Mouse (Mus musculus) limb, embryonic 10.5 days (tissue): ENCODE measurements at regions not wholly inside any gene's neighbourhood (a gene's known extent, or its start where the extent isn't known, plus 50 kb on each side); places are given as distances from the start of the nearest gene placed in this dataset.

ENCODE experiments used
- DNase-seq: peaks from one replicate; pipeline ENCODE4 v3.0.0-alpha.2; 2017; ENCODE audit warnings: low spot score
- H3K27ac ChIP-seq: fragments of 300-500 bp; sonication (generic); 2 replicates; pipeline ENCODE4 v1.5.1; 2016; ENCODE audit warnings: mild to moderate bottlenecking
- H3K27me3 ChIP-seq: fragments of 300-500 bp; sonication (generic); 2 replicates; pipeline ENCODE4 v1.6.1; 2016; ENCODE audit warnings: low read depth, mild to moderate bottlenecking; ENCODE audit not compliant: poor library complexity, severe bottlenecking
- H3K36me3 ChIP-seq: fragments of 300-500 bp; sonication (generic); 2 replicates; pipeline ENCODE4 v1.6.1; 2016; ENCODE audit warnings: mild to moderate bottlenecking, moderate library complexity
- H3K4me1 ChIP-seq: fragments of 300-500 bp; sonication (generic); 2 replicates; pipeline ENCODE4 v1.6.1; 2016
- H3K4me3 ChIP-seq: fragments of 300-500 bp; sonication (generic); 2 replicates; pipeline ENCODE4 v1.5.1; 2016; ENCODE audit warnings: mild to moderate bottlenecking, moderate library complexity
- H3K9me3 ChIP-seq: fragments of 300-500 bp; sonication (generic); replicated peaks from 2 replicates; pipeline ENCODE4 v1.6.1; 2016; ENCODE audit warnings: mild to moderate bottlenecking
- WGBS: fragments of 180-500 bp; shearing (Covaris S2); methylation state at CpG from one replicate; pipeline ENCODE4 v1.1.7; 2016; 5-methylcytosine and 5-hydroxymethylcytosine counted together

DNA sequence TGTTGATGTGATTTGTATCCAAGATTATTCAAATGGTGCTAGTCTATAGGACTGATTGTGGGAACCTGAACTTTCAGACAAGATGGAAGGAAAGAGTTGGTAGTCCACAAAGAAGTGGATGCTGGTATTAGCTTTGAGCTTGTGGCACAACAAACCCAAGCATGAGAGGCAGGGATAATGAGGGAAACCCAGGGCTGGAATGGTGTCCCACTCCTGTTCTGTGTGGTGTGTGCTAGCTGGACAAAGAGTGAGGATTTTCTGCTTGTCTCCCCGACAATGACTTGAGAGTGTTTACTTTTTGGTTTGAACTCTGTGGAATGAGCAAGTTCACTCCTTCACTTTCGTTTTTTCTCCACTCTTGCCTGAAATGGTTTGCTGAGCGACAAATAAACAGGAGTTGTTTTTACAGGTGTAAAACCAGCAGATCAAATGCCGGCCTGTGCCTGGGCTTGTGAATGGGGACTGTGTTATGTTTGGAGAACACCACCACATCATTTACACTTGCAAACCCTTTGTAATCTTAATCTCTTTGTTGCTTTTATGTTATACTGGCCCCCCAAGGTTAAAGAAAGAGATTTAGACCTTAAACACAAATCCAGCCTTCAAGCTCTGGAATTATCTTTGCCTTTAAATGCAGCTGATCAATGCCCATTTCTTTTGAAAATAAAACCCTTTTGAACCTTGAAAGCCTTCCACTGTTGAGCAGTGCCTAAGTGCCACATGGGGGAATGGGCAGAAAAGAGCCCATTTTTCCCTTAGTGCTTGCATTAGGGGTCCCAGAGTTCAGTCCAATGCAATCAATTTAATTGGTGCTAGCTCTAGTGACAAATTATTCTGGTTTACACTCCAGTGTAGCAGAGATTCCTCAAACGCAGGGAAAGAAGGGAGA lies 349.4 kb downstream of the Bcl11a start:
- Histone ChIP-seq H3K9me3 (no peaks in the 10 kb centered on the region), H3K4me3 (no peak overlapping the region), H3K4me1 (no peaks in the 10 kb centered on the region), H3K27ac (no peak overlapping the region), H3K27me3 (no peaks in the 10 kb centered on the region), H3K36me3 (no peaks in the 10 kb centered on the region)
- WGBS = 36% methylated on average over 5 of the region's 5 CpGs
- no peak for DNase-seq

DNA sequence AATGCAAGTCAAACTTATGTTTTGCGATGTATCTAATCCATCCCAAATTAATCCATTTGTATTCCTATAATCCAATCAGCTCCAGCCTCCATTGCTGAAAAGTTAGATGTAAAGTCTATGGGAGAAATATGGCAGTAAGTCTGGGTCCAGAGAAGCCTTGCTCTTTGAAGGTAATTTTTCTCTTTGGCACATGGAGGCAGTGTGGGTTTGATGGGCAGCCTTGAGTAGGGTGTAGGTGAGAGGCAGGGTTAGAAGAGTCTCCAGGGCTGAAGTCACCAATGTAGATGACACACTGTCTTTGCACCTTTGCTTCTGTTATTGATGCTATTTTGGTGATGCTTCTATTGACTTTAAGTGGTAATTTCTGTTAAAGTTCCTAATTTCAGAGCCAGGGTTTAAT lies 370.8 kb downstream of the Bcl11a start:
- 96% methylated on average over 1 of the region's 1 CpGs for WGBS
- Histone ChIP-seq H3K27ac (no peak overlapping the region), H3K4me3 (no peak overlapping the region), H3K4me1 (peaks cover 3% of the 10 kb centered on the region; the same call in 1 of the 2 replicates), H3K36me3 (no peaks in the 10 kb centered on the region), H3K9me3 (no peaks in the 10 kb centered on the region), H3K27me3 (no peaks in the 10 kb centered on the region)
- no peak for DNase-seq

DNA sequence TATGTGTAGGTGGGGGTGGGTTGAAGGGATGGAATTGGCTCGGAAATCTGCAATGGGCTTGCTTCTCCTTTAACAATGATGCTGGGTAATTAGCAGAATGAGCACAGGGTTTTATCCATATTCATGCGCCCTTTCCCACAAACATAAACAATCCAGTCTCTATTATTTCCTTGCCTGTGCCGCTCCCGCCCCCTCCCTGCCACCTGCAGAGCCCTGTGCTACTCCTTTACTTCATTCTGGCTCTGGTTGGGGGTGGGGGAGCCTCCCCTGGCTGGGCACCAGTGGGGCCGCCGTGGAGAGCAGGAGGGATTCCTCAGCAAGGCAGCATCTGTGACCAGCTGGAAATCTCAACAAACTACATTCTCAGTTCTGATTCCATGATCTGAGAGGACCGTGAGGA lies 374.4 kb downstream of the Bcl11a start:
- H3K27ac ChIP-seq = no peak overlapping the region

DNA sequence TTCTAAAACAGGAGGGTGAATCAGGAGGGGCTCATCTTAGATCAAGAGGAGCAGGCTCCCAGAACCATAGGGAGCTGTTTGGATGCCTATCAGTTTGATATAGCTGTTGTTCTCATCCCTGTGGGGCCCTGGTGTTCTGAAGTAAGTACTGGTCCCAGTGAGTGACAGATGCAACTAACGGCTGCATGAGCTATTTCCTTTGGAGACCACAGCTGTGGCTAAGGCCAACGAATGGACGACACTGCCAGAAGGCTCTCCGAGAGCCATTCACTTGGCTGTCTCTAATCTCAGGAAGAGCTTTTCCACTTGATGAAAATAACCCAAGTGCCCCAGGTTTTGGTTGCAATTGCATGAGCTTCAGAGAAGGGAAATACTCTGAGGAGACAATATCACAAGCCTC lies 386.8 kb downstream of the Bcl11a start:
- 69% methylated on average over 4 of the region's 4 CpGs for WGBS
- no peaks in the 10 kb centered on the region for H3K27me3 ChIP-seq
- H3K4me3 ChIP-seq = no peak overlapping the region
- H3K27ac ChIP-seq = no peak overlapping the region
- no peaks in the 10 kb centered on the region for H3K36me3 ChIP-seq
- H3K9me3 ChIP-seq = no peaks in the 10 kb centered on the region
- H3K4me1 ChIP-seq = no peaks in the 10 kb centered on the region
- no peak for DNase-seq

More for the DNA sequence above, 374.4 kb downstream of the Bcl11a start:
- no peaks in the 10 kb centered on the region for H3K27me3 ChIP-seq
- no peak overlapping the region for H3K4me3 ChIP-seq
- no peaks in the 10 kb centered on the region for H3K36me3 ChIP-seq
- H3K9me3 ChIP-seq = no peaks in the 10 kb centered on the region
- 67% methylated on average over 7 of the region's 7 CpGs for WGBS
- H3K4me1 ChIP-seq = peaks cover 3% of the 10 kb centered on the region; the same call in 1 of the 2 replicates
- no peak for DNase-seq

DNA sequence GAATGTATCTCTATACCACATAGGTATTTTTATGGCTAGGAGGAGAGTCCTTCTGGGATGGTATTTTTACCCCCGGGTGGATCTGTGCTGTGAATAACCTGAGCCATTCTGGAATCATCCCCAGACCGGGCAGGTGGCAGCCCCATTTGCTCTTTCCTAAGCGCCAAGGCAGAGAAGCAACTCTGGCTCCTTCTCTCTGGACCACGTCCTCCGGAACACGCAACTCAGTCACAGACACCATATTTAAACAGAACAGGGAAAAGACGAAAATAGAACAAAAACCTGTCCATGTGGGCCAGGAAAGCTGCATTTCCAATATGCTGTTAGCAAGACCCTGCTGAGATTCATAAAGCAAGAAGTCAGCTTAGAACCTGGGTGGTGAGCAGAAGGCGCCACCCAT lies 389.6 kb downstream of the Bcl11a start:
- 93% methylated on average over 8 of the region's 8 CpGs for WGBS
- H3K9me3 ChIP-seq = no peaks in the 10 kb centered on the region
- no peak overlapping the region for H3K27ac ChIP-seq
- H3K27me3 ChIP-seq = no peaks in the 10 kb centered on the region
- no peaks in the 10 kb centered on the region for H3K36me3 ChIP-seq
- H3K4me3 ChIP-seq = no peak overlapping the region
- DNase-seq = no peak
- H3K4me1 ChIP-seq = peaks cover 7% of the 10 kb centered on the region

DNA sequence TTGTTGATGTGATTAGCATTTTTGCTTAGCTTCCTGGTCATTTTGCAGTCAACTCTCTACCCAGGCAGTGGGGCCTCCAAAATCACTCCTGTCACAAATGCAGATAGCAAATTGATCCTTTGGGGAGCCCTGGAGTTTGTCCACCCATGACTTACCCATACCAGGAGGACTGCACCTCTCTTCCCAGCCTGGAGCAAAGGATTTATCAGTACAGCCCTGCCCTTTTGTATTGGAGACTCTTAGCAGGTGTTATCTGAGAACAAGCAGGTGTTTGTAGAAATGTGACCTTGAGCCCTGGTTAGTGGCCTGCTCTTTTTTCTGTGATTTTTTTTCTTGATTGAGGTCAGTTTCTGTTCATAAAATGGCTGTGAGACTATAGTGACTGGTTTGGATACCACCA lies 392.6 kb downstream of the Bcl11a start:
- no peak overlapping the region for H3K4me3 ChIP-seq
- no peak for DNase-seq
- H3K9me3 ChIP-seq = no peaks in the 10 kb centered on the region
- no peak overlapping the region for H3K27ac ChIP-seq
- peaks cover 21% of the 10 kb centered on the region for H3K4me1 ChIP-seq
- H3K27me3 ChIP-seq = no peaks in the 10 kb centered on the region
- no peaks in the 10 kb centered on the region for H3K36me3 ChIP-seq

DNA sequence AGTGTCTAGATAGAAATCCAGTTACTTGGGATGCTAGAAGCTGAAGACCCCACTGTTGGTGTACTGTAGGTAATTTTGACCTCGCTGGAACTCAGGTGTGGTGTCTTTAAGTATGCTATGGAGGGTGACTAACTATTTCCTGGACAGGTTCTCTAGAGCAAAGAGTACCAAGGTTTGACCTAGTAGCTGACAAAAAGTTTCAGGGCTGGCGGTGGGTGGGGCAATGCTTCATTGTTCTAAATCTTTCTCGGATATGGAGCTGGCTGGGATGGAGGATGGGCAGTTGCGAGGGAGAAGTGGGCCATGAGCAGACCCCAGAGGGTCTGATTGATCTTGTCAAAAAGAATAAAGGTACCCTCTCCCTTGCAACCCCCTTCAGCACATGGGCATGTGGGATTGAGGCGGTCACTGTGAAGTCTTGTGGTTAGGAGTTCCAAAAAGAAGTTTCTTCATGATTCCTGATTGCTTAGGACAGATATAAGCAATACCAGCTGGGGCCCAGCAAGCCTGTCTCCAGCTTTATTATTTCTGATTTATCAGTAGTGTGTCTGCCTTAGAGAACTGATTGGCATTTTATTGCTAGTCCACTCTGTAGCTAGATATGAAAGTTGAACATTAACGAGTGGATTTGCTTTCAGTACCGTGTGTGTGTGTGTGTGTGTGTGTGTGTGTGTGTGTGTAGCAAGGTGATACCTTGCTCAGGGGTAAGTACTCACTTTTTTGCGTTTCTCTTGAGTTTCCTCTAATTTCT lies 394.9 kb downstream of the Bcl11a start:
- no peaks in the 10 kb centered on the region for H3K27me3 ChIP-seq
- H3K4me3 ChIP-seq = no peak overlapping the region
- peaks cover 21% of the 10 kb centered on the region for H3K4me1 ChIP-seq
- no peak for DNase-seq
- WGBS = 79% methylated on average over 8 of the region's 8 CpGs
- no peaks in the 10 kb centered on the region for H3K36me3 ChIP-seq
- H3K9me3 ChIP-seq = no peaks in the 10 kb centered on the region
- H3K27ac ChIP-seq = no peak overlapping the region

DNA sequence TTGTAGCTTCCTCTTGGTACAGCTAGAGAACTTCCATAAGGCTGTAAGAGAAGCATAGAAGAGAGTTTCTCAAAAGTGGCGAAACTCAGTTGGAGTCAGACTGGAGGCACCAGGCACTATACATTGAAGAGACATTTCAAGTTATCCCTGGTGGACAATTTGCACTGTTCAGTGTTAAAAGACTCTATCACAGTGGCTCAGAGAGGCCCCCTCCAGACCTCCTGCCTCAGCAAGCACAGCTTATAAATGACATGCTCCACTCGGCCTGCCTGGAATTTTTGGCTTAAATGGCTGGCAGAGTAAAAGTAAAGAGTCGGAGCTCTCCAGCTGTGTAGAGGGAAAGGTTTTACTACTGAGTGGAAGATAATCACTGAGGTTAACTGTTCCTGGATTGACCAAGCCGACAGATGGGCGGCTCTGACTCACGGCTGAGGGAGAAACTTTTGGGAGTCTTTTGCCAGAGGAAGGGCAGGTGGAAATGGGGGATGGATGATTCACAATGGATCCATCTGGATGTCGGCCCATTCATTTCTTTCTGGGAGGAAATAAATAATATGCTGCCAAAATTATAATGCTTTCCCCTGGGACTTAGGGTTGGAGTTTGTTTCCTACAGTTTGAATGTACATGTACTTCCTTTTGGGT lies 395.6 kb downstream of the Bcl11a start:
- Histone ChIP-seq H3K9me3 (no peaks in the 10 kb centered on the region), H3K4me1 (peaks cover 21% of the 10 kb centered on the region), H3K4me3 (no peak overlapping the region), H3K27ac (no peak overlapping the region), H3K27me3 (no peaks in the 10 kb centered on the region), H3K36me3 (no peaks in the 10 kb centered on the region)
- no peak for DNase-seq
- WGBS = 65% methylated on average over 7 of the region's 7 CpGs

DNA sequence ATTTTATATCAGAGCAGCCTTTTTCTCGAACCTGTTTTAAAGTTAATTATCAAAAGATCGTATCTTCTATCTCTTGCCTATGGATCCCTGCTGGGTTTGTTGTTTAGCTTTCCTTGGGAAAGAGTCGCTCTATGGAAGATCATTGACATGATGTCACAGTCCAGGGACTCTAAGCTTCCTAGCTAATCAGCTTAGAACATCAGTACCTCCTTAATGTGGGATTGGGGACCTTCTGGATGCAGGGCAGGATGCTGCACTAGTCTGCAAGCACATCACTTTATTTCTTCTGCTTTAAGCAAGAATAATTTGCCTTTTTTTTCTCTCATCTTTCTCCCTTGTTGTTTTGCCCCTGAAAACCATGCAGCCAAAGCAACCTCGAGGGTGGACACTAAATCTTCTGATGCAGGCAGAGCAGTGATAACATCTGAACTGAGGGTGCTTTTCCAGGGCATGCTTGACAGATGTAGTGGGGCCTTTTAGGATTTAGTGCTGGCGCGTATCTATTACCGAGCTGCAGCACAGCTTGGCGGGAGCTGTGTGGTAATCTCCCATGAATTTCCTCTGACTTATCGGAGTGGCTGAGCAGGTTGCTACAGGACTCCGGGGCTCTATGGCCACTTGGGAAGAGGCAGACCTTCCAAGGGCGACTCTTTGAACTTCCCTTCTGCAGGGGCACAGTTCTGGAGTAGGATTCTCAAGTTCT lies 425.0 kb downstream of the Bcl11a start:
- Histone ChIP-seq H3K36me3 (no peaks in the 10 kb centered on the region), H3K4me3 (no peak overlapping the region), H3K27me3 (no peaks in the 10 kb centered on the region), H3K9me3 (no peaks in the 10 kb centered on the region), H3K4me1 (peaks cover 11% of the 10 kb centered on the region), H3K27ac (no peak overlapping the region)
- DNase-seq = no peak
- 43% methylated on average over 11 of the region's 11 CpGs for WGBS

DNA sequence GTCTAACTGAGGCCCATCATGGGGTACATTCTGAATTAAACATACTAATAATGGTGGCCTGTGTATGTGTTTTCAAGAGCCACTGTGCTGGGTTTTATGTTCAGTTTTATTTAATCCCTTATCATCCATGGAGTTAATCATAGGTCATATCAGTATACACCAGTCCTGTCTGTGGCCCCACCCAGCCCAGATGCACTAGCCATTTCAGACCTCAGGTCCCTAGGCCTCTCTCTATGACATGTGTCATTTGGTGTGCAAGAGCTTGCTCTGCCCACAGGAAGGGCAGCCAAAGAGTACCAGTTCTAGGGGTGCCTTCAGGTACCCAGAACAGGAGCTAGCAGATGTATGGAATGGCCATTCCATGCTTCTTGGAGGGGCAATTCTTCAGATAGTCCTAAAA lies 437.7 kb downstream of the Bcl11a start:
- no peaks in the 10 kb centered on the region for H3K27me3 ChIP-seq
- H3K36me3 ChIP-seq = no peaks in the 10 kb centered on the region
- no peaks in the 10 kb centered on the region for H3K4me1 ChIP-seq
- H3K4me3 ChIP-seq = no peak overlapping the region
- DNase-seq = no peak
- H3K9me3 ChIP-seq = no peaks in the 10 kb centered on the region
- H3K27ac ChIP-seq = no peak overlapping the region

DNA sequence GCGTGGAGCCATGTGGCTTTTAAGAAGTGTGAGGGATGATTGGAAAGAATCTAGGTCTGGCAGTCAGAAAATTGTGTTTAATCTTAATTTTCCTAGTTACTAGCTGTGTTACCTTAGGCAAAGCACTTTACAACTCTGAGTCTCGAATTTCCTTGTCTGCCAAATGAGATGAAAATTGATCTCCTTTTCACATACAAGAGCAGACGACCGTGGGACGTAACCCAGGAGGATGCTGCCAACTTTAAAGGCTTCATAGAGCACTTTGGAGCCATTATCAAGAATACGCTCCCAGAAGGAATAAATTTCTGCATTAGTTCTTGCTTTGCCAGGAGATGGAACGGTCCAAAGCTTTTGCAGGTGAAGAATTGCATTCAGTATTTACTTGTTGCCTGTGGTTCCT lies 457.6 kb downstream of the Bcl11a start:
- Histone ChIP-seq H3K27ac (no peak overlapping the region), H3K4me3 (no peak overlapping the region), H3K4me1 (no peaks in the 10 kb centered on the region; the same call in 1 of the 2 replicates), H3K36me3 (no peaks in the 10 kb centered on the region), H3K27me3 (no peaks in the 10 kb centered on the region), H3K9me3 (no peaks in the 10 kb centered on the region)
- WGBS = 65% methylated on average over 7 of the region's 7 CpGs
- DNase-seq = no peak

DNA sequence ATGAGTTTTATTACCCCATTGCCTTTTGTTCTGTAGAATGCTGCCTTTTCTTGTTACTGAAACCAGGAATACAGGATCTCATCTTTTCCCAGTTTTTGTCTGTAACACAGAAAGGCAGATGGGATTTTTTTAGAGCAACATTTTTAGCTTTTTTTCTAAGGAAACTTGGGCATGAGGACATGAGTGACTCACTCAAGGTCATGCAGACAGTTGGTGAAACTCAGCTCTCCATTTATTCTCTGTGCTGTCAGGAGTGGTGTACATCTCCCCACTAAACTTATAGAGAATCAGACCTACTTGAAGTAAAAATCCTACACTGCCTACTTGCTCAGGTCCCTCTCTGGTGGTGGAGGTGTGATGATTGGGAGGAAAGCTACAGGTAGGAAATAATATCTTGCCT lies 459.9 kb downstream of the Bcl11a start:
- no peak overlapping the region for H3K27ac ChIP-seq
- H3K36me3 ChIP-seq = no peaks in the 10 kb centered on the region
- no peaks in the 10 kb centered on the region for H3K4me1 ChIP-seq
- H3K27me3 ChIP-seq = no peaks in the 10 kb centered on the region
- no peak for DNase-seq
- no peak overlapping the region for H3K4me3 ChIP-seq
- H3K9me3 ChIP-seq = no peaks in the 10 kb centered on the region

DNA sequence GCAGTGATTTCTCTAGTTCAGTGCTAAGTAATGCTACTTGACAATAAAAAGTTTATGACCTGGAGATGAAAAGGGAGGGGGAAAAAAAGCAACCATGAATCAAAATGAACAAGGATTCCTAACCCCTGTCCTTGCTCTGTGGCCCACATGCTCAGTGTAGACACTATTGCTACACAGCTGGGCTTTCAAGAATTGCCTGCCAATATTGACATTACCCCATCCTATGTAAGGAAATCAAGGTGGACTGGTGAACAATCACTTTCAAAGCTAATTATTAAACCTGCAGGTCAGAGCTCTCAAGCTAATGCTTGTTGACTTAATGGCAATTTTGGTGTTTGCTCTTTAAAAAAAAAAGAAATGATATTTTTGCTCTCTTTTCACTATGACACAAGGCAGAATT lies 491.8 kb downstream of the Bcl11a start:
- Histone ChIP-seq H3K4me1 (no peaks in the 10 kb centered on the region), H3K9me3 (no peaks in the 10 kb centered on the region), H3K36me3 (no peaks in the 10 kb centered on the region), H3K27ac (no peak overlapping the region), H3K27me3 (no peaks in the 10 kb centered on the region), H3K4me3 (no peak overlapping the region)
- no peak for DNase-seq
